In the genomic region with DNA sequence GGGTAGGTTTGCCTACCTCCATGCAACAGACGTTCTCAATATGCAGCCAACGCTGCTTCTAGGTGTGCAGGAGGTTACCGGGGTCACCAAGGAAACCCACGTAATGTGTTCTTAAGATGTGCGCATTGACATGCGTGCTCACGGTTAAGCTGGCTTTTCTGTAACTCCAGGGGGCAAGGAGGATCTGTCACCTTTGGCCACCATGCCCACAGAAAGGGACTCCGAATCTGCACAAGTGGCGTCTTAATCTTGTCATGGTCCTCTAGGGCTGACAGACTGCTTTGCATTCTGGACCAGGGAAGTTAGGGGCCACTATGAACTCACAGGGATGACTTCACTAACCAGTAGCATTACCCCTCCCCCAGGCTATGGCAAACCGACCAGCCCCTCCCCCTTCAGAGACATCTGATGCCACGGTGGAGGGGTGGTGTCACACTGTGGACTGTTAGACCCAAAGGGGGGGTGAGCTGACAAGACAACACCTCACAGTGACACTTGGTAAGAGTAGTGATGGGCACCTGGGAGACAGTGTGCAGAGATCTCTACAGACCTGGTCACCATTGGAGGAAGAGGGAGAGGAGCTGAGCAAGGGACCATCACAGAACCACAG, we compare ENCODE assay signal across 15 mouse cellular contexts.
"Had no signal": no experiment of that assay in that cellular context is flagged by ENCODE, and none has a peak within 500 bp of the region (broad histone marks: within the 10 kb centered on the region; RNA-seq: fewer than 3 reads in every experiment).

No protein-coding gene starts in this region.

- H3K27ac ChIP-seq: limb, embryonic 12.5 days; midbrain, embryonic 12.5 days; stomach, embryonic 15.5 days had no signal

- H3K9ac ChIP-seq: limb, embryonic 12.5 days; midbrain, embryonic 12.5 days; stomach, embryonic 15.5 days had no signal

- ATAC-seq: hindbrain, embryonic 16.5 days; inflammation-experienced regulatory T-cells, adult 6 months; intestine, postnatal 0 days had no signal

- H3K9me3 ChIP-seq: limb, embryonic 12.5 days; midbrain, embryonic 12.5 days; stomach, embryonic 15.5 days had no signal

- H3K4me1 ChIP-seq: limb, embryonic 12.5 days; midbrain, embryonic 12.5 days; stomach, embryonic 15.5 days had no signal

- H3K4me3 ChIP-seq: limb, embryonic 12.5 days; midbrain, embryonic 12.5 days; stomach, embryonic 15.5 days had no signal

- H3K27me3 ChIP-seq: limb, embryonic 12.5 days; midbrain, embryonic 12.5 days; stomach, embryonic 15.5 days had no signal

- DNase-seq: kidney, adult 8-10 months; kidney, postnatal 25 days; layer of hippocampus, postnatal 36 days; lung, adult 18-20 months; retina, postnatal 1 day; right cerebral cortex, postnatal 4 days; spleen, adult 18-20 months; thymus, adult 18-20 months; thymus, postnatal 36 days had no signal

- H3K4me2 ChIP-seq: limb, embryonic 12.5 days; midbrain, embryonic 12.5 days; stomach, embryonic 15.5 days had no signal
